Mouse (Mus musculus): ENCODE results near the gene Pvrig.
"Not testable (repeated sequence)": the region's sequence is repeated elsewhere in the genome, so short reads cannot be mapped to it uniquely, and the experiment has no call there.

The Pvrig gene

GRCm38 (mm10) chr5:138341661-138342060, at the start of gene Pvrig:
Gene Pvrig (plus strand): TSS chr5:138341961.
- no peak for DNase-seq

GRCm38 (mm10) chr5:138294158-138294557, 47.6 kb upstream of the Pvrig start:
- DNase-seq: no peak

GRCm38 (mm10) chr5:138299613-138300012, 42.1 kb upstream of the Pvrig start:
- no peak for DNase-seq

- no peak for DNase-seq
Measured at GRCm38 (mm10) chr5:138312795-138313194, 29.0 kb upstream of the Pvrig start.

GRCm38 (mm10) chr5:138343216-138343615, 1.5 kb downstream of the Pvrig start:
- DNase-seq: no peak

GRCm38 (mm10) chr5:138363208-138363607, 21.4 kb downstream of the Pvrig start:
- DNase-seq: not testable (repeated sequence)

GRCm38 (mm10) chr5:138365347-138365746, 23.6 kb downstream of the Pvrig start:
- not testable (repeated sequence) for DNase-seq
